Mouse (Mus musculus): ENCODE measurements around the gene Depdc1b.

The Depdc1b gene

GRCm38 (mm10) chr13:108317414-108317813 lies 1.3 kb downstream of the Depdc1b start:
- DNase-seq (ENCODE audit: low read depth, low spot score) = no peak

- DNase-seq (ENCODE audit: low read depth, low spot score) = no peak
Observed at GRCm38 (mm10) chr13:108319028-108319427, 2.9 kb downstream of the Depdc1b start.

GRCm38 (mm10) chr13:108320216-108320615 lies 4.1 kb downstream of the Depdc1b start:
- DNase-seq (ENCODE audit: low read depth, low spot score) = no peak

- no peak for DNase-seq (ENCODE audit: low read depth, low spot score)
Observed at GRCm38 (mm10) chr13:108322466-108322865, 6.3 kb downstream of the Depdc1b start.

GRCm38 (mm10) chr13:108323317-108323716 lies 7.2 kb downstream of the Depdc1b start:
- DNase-seq (ENCODE audit: low read depth, low spot score) = no peak

- no peak for DNase-seq (ENCODE audit: low read depth, low spot score)
Observed at GRCm38 (mm10) chr13:108323866-108324829, 8.0 kb downstream of the Depdc1b start.

- no peak for DNase-seq (ENCODE audit: low read depth, low spot score)
Observed at GRCm38 (mm10) chr13:108325871-108326270, 9.7 kb downstream of the Depdc1b start.

GRCm38 (mm10) chr13:108326351-108326750 lies 10.2 kb downstream of the Depdc1b start:
- DNase-seq (ENCODE audit: low read depth, low spot score) = no peak

- no peak for DNase-seq (ENCODE audit: low read depth, low spot score)
Observed at GRCm38 (mm10) chr13:108327047-108327446, 10.9 kb downstream of the Depdc1b start.

- DNase-seq (ENCODE audit: low read depth, low spot score) = no peak
Observed at GRCm38 (mm10) chr13:108328406-108329180, 12.5 kb downstream of the Depdc1b start.

- no peak for DNase-seq (ENCODE audit: low read depth, low spot score)
Observed at GRCm38 (mm10) chr13:108329693-108330092, 13.6 kb downstream of the Depdc1b start.

- no peak for DNase-seq (ENCODE audit: low read depth, low spot score)
Observed at GRCm38 (mm10) chr13:108335257-108336003, 19.3 kb downstream of the Depdc1b start.

GRCm38 (mm10) chr13:108336192-108336591 lies 20.1 kb downstream of the Depdc1b start:
- no peak for DNase-seq (ENCODE audit: low read depth, low spot score)

GRCm38 (mm10) chr13:108337340-108337739 lies 21.2 kb downstream of the Depdc1b start:
- DNase-seq (ENCODE audit: low read depth, low spot score) = no peak

- no peak for DNase-seq (ENCODE audit: low read depth, low spot score)
Observed at GRCm38 (mm10) chr13:108338076-108338836, 22.1 kb downstream of the Depdc1b start.

GRCm38 (mm10) chr13:108339907-108340596 lies 23.9 kb downstream of the Depdc1b start:
- DNase-seq (ENCODE audit: low read depth, low spot score) = no peak

- no peak for DNase-seq (ENCODE audit: low read depth, low spot score)
Observed at GRCm38 (mm10) chr13:108341585-108341984, 25.5 kb downstream of the Depdc1b start.

GRCm38 (mm10) chr13:108345756-108346155 lies 29.6 kb downstream of the Depdc1b start:
- DNase-seq (ENCODE audit: low read depth, low spot score) = no peak

GRCm38 (mm10) chr13:108347016-108347415 lies 30.9 kb downstream of the Depdc1b start:
- no peak for DNase-seq (ENCODE audit: low read depth, low spot score)

- no peak for DNase-seq (ENCODE audit: low read depth, low spot score)
Observed at GRCm38 (mm10) chr13:108349624-108350023, 33.5 kb downstream of the Depdc1b start.

Measured in WW6 (cell line).